Mouse (Mus musculus) c-Kit-positive CD71-negative TER-119-negative erythroid progenitor cells, embryonic 14.5 days (primary cell): ENCODE measurements at regions not wholly inside any gene's neighbourhood (a gene's known extent, or its start where the extent isn't known, plus 50 kb on each side); places are given as distances from the start of the nearest gene placed in this dataset.

ENCODE experiments used
- DNase-seq: peaks from one replicate; pipeline ENCODE4 v3.0.0-alpha.2; 2013; ENCODE audit warnings: low read depth

GRCm38 (mm10) chr8:53956148-53956547 lies 121.3 kb upstream of the Vegfc start:
- no peak for DNase-seq

- no peak for DNase-seq
Measured at GRCm38 (mm10) chr8:53958548-53958947, 118.9 kb upstream of the Vegfc start.

- no peak for DNase-seq
Measured at GRCm38 (mm10) chr8:53962993-53963392, 114.4 kb upstream of the Vegfc start.

DNA sequence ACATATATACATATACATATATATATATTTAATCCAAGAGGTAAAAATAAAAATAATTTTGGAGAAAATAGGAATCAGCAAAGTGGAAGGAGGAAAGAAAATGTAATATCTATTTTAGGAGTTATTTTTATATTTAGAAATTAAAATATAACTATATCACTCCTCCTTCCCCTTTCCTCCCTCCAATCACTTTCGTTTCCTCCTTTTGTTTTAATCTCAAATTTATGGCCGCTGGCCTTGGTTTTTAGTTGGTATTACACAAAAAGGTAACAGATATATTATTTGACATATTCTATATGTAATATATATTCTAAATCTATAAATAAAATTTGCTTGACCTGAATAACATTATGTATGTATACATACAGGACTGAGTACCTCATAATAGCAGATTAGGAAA lies 93.1 kb upstream of the Vegfc start:
- DNase-seq = no peak

- DNase-seq = no peak
Measured at GRCm38 (mm10) chr8:53985685-53986084, 91.7 kb upstream of the Vegfc start.

DNA sequence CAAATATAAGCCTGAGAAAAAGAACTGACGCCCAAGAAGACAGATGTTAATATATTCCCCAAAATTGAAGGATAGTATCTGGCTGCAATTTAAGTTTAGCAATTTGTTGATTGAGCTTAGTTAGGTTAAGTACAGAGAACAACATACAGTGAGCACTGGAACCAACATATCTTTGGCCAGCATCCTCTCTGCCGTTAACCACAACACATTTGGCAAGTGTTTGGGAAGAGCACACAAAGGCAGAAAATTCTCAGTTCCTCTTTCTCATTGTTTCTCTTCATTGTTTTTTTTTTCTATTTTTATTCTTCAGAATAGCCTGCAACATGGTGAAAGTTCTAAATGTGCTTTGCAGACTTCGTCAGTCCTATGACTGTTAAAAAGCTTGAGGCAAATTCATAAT lies 83.2 kb upstream of the Vegfc start:
- no peak for DNase-seq

- no peak for DNase-seq
Measured at GRCm38 (mm10) chr8:53997461-53997860, 79.9 kb upstream of the Vegfc start.

DNA sequence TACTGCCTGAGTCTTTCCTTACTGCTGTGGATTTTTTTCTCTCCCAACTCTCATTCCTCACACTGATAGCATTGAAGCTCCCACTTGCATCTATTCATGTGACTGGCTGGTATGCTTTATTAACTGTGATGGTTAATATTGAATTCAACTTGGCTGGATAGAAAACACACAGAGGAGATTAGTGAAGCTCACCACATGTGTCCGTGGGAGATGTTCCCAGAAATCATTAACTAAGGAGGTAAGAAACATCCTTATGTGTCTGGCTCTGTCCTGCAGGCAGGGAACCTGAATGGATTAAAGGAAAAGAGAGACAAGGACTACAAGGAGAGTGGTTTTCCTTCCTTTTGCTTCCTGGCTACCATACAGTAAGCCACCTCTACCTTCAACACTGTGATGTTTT lies 74.5 kb upstream of the Vegfc start:
- no peak for DNase-seq

DNA sequence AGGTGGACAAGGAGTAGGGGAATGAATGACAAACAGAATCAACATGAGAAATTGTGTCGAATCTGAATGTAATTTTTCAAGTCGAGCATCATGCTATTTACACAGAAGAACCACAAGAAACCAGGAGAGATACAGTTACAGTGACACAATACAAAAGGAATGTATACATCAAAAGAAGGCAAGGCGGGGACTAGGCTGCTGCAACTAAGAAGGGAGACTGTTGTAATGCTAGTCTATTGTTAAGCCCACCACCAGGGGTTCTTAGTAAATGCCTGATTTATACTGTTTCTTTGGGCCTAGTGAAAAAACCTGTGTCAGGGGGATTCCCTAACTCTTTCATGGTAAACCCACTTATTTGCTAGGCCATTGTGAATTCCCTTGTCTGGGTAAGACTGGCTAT lies 63.3 kb upstream of the Vegfc start:
- no peak for DNase-seq

DNA sequence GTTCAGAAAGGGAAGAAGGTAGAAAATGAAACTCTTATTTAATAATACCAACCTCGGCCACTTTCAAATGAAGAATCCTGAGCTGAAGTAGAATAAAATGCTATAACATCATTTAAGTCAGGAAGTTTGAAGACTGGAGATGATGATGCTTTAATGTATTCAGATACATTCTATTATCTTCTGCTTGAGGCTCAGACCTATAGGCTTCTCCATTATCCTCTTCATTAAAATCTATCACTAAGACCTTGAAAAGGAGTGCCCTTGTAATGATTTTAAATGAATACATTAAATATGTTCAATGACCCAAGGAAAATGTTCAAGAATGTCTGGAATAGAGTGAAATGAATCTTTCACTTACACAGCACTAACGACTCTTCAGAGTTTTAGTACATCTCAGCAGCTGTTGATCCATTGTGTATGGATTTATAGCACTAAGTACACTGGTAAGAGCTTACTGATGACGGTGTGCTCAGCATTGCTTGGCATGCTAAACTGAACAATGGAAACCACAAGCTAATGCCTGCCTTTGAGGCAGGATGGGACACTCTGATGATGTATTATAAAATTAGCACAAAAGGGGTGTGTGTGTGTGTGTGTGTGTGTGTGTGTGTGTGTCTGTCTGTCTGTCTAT lies 58.8 kb upstream of the Vegfc start:
- no peak for DNase-seq
